Mouse (Mus musculus) cerebellum, postnatal 10 days (tissue): Measurements from ENCODE around the gene Mras.

Source experiments
- DNase-seq, 2 experiments: peaks; one replicate each; pipeline ENCODE4 v3.0.0; 2021; ENCODE audit warnings: mixed read lengths in 2 of 2

Gene Mras

GRCm38 (mm10) chr9:99437031-99437764 is at the start of gene Mras:
Mras (minus strand) TSS chr9:99437381.
- DNase-seq: peak in 1 of 2 experiments; percentile 8

GRCm38 (mm10) chr9:99485144-99485543 is 48.0 kb upstream of the Mras start:
- DNase-seq: no peak

- DNase-seq: no peak
These were observed 47.5 kb upstream of the Mras start for GRCm38 (mm10) chr9:99484632-99485031.

- DNase-seq: no peak
These were observed 46.0 kb upstream of the Mras start for GRCm38 (mm10) chr9:99483191-99483590.

GRCm38 (mm10) chr9:99480764-99481163 is 43.6 kb upstream of the Mras start:
- DNase-seq: peak; percentile 84 to 85

GRCm38 (mm10) chr9:99479181-99479711 is 42.1 kb upstream of the Mras start:
- DNase-seq: peak; percentile 71

- no peak for DNase-seq
These were observed 34.2 kb upstream of the Mras start for GRCm38 (mm10) chr9:99471334-99471733.

- peak; percentile 36 to 51 for DNase-seq
These were observed 33.3 kb upstream of the Mras start for GRCm38 (mm10) chr9:99470347-99471092.

- peak; percentile 32 to 49 for DNase-seq
These were observed 32.6 kb upstream of the Mras start for GRCm38 (mm10) chr9:99469681-99470273.

GRCm38 (mm10) chr9:99468572-99468971 is 31.4 kb upstream of the Mras start:
- no peak for DNase-seq

GRCm38 (mm10) chr9:99464876-99465275 is 27.7 kb upstream of the Mras start:
- DNase-seq: peak; percentile 63 to 65

- no peak for DNase-seq
These were observed 22.5 kb upstream of the Mras start for GRCm38 (mm10) chr9:99459730-99460129.

- peak; percentile 75 to 80 for DNase-seq
These were observed 21.5 kb upstream of the Mras start for GRCm38 (mm10) chr9:99458529-99459208.

- no peak for DNase-seq
These were observed 17.0 kb upstream of the Mras start for GRCm38 (mm10) chr9:99454211-99454610.

- no peak for DNase-seq
These were observed 14.0 kb upstream of the Mras start, which contains the start of gene Nme9 for GRCm38 (mm10) chr9:99451161-99451560. Nme9 (plus strand) TSS chr9:99451475.

- DNase-seq: no peak
These were observed 12.9 kb upstream of the Mras start for GRCm38 (mm10) chr9:99449886-99450647.

GRCm38 (mm10) chr9:99447323-99447722 is 10.1 kb upstream of the Mras start:
- no peak for DNase-seq

GRCm38 (mm10) chr9:99446259-99446658 is 9.1 kb upstream of the Mras start:
- DNase-seq: no peak

- DNase-seq: peak; percentile 56 to 65
These were observed 7.5 kb upstream of the Mras start for GRCm38 (mm10) chr9:99444590-99445178.

- DNase-seq: no peak
These were observed 4.7 kb upstream of the Mras start for GRCm38 (mm10) chr9:99441647-99442433.

- no peak for DNase-seq
These were observed 3.8 kb upstream of the Mras start for GRCm38 (mm10) chr9:99440941-99441340.
